Mouse (Mus musculus): ENCODE results near the gene Dennd5b.
"Not testable (repeated sequence)": the region's sequence is repeated elsewhere in the genome, so short reads cannot be mapped to it uniquely, and the experiment has no call there.

Dennd5b gene

GRCm38 (mm10) chr6:149010766-149011301, 90.6 kb downstream of the Dennd5b start:
- no peak for DNase-seq (ENCODE audit: low spot score in 2 of 2)

GRCm38 (mm10) chr6:149005009-149005408, 96.5 kb downstream of the Dennd5b start:
- DNase-seq (ENCODE audit: low spot score in 2 of 2) = no peak

- DNase-seq (ENCODE audit: low spot score in 2 of 2) = no peak
These were observed 107.0 kb downstream of the Dennd5b start for GRCm38 (mm10) chr6:148994327-148994999.

GRCm38 (mm10) chr6:148993117-148994077, 108.1 kb downstream of the Dennd5b start:
- DNase-seq (ENCODE audit: low spot score in 2 of 2) = no peak

GRCm38 (mm10) chr6:148992373-148993116, 108.9 kb downstream of the Dennd5b start:
- DNase-seq (ENCODE audit: low spot score in 2 of 2) = no peak

GRCm38 (mm10) chr6:148991660-148992372, 109.7 kb downstream of the Dennd5b start:
- DNase-seq (ENCODE audit: low spot score in 2 of 2) = no peak

GRCm38 (mm10) chr6:148989792-148990491, 111.5 kb downstream of the Dennd5b start:
- DNase-seq (ENCODE audit: low spot score in 2 of 2) = not testable (repeated sequence)

GRCm38 (mm10) chr6:148986003-148986402, 115.5 kb downstream of the Dennd5b start:
- no peak for DNase-seq (ENCODE audit: low spot score in 2 of 2)

- DNase-seq (ENCODE audit: low spot score in 2 of 2) = no peak
These were observed 121.0 kb downstream of the Dennd5b start for GRCm38 (mm10) chr6:148980495-148980894.

- DNase-seq (ENCODE audit: low spot score in 2 of 2) = no peak
These were observed 126.4 kb downstream of the Dennd5b start for GRCm38 (mm10) chr6:148975096-148975495.

- DNase-seq (ENCODE audit: low spot score in 2 of 2) = no peak
These were observed 128.6 kb downstream of the Dennd5b start for GRCm38 (mm10) chr6:148972891-148973290.

GRCm38 (mm10) chr6:148972059-148972848, 129.2 kb downstream of the Dennd5b start:
- no peak for DNase-seq (ENCODE audit: low spot score in 2 of 2)

- no peak for DNase-seq (ENCODE audit: low spot score in 2 of 2)
These were observed 130.0 kb downstream of the Dennd5b start for GRCm38 (mm10) chr6:148971385-148971940.

- no peak for DNase-seq (ENCODE audit: low spot score in 2 of 2)
These were observed 140.2 kb downstream of the Dennd5b start for GRCm38 (mm10) chr6:148961285-148961684.

- no peak for DNase-seq (ENCODE audit: low spot score in 2 of 2)
These were observed 141.8 kb downstream of the Dennd5b start for GRCm38 (mm10) chr6:148959540-148960238.

GRCm38 (mm10) chr6:148958712-148959111, 142.8 kb downstream of the Dennd5b start:
- no peak for DNase-seq (ENCODE audit: low spot score in 2 of 2)

GRCm38 (mm10) chr6:148957046-148957445, 144.4 kb downstream of the Dennd5b start:
- DNase-seq (ENCODE audit: low spot score in 2 of 2) = no peak

- no peak for DNase-seq (ENCODE audit: low spot score in 2 of 2)
These were observed 145.6 kb downstream of the Dennd5b start for GRCm38 (mm10) chr6:148955641-148956420.

Measured in frontal cortex, postnatal 10 days (tissue).